Mouse (Mus musculus) cerebellum, postnatal 4 days (tissue): Measurements from ENCODE around the gene Eef2.
A peak's percentile ranks its signal among the peaks of the same experiment; 100 is the strongest.
"Not testable (repeated sequence)": the region's sequence is repeated elsewhere in the genome, so short reads cannot be mapped to it uniquely, and the experiment has no call there.

Experiments
- DNase-seq, 2 experiments: peaks; one replicate each; pipeline ENCODE4 v3.0.0; 2022; ENCODE audit warnings: low spot score in 2 of 2, mixed read lengths in 1 of 2

Eef2 gene

DNA sequence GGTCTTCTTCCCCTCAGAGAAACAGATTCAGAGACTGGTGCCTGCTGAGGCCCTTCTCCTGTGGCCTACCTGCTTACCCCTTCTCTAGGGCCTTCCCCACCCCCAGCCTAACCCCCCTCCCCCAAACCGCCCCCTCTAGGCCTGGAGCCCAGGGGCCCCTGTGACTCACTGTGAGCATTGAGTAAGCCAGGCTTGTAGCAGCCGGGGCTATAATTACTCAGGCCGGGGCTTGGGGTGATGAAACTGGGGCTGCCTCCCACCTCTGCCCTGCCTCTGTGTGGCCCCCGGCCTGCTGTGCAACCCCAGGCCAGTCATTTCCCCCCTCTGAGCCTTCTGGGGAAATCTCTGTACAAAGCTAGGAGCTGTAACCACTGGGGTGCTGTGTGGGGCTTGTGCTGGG lies 30.1 kb upstream of the Eef2 start:
- DNase-seq, result no peak

GRCm38 (mm10) chr10:81151261-81151660 lies 25.2 kb upstream of the Eef2 start:
- no peak for DNase-seq

GRCm38 (mm10) chr10:81152609-81153008 lies 23.8 kb upstream of the Eef2 start:
- DNase-seq, result no peak

GRCm38 (mm10) chr10:81154313-81154712 lies 22.1 kb upstream of the Eef2 start:
- no peak for DNase-seq

GRCm38 (mm10) chr10:81154736-81155135 lies 21.7 kb upstream of the Eef2 start:
- DNase-seq, result no peak

- DNase-seq, result no peak
These were observed 14.7 kb upstream of the Eef2 start for GRCm38 (mm10) chr10:81161602-81162317.

DNA sequence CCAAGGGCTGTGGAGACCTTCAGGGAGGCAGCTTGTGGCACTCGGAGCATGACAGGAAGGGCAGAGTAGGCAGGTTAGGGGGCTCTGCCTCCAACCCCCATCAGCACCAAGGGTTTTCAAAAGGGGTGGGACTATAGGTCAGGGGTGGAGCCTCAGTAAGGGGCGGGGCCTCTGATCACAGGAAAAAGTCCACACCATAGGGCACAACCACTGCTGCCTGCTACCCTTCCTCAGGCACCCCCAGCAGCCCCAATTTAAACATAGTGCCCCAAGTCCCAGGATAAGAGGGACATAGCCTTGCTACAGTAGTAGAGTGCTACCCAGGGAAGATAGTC lies 14.1 kb upstream of the Eef2 start:
- DNase-seq, result no peak

DNA sequence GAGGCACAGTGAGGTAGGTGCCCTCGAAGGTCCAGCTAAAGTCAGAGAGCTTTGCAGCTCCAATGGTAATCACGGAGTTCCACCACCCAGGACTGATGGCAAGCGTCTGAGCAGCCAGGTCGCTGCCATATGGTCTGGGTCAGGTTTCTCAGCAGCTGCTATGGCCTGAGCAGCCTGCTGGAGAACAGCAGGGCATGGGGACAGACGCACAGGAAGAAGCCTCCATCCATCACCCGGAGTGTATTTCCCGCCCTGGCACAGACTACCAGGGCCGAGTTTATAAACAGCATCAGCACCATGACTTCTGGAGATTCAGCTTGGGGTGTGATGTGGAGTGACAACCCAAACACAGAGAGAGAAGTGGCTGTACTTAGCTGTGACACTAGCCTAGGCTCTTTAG lies 11.3 kb upstream of the Eef2 start:
- DNase-seq, result no peak

- DNase-seq, result peak; percentile 99 to 100
These were observed 9.0 kb upstream of the Eef2 start, which contains the start of gene Pias4 for GRCm38 (mm10) chr10:81167200-81168086. Pias4 (minus strand) TSS chr10:81167923.

GRCm38 (mm10) chr10:81168087-81168431 lies 8.4 kb upstream of the Eef2 start:
- no peak for DNase-seq

GRCm38 (mm10) chr10:81168521-81169244 lies 7.7 kb upstream of the Eef2 start:
- DNase-seq, result peak; percentile 63 to 70

GRCm38 (mm10) chr10:81169411-81169900 lies 7.0 kb upstream of the Eef2 start:
- DNase-seq, result not testable (repeated sequence)

GRCm38 (mm10) chr10:81173132-81173531 lies 3.3 kb upstream of the Eef2 start:
- DNase-seq, result peak; percentile 67 to 85

DNA sequence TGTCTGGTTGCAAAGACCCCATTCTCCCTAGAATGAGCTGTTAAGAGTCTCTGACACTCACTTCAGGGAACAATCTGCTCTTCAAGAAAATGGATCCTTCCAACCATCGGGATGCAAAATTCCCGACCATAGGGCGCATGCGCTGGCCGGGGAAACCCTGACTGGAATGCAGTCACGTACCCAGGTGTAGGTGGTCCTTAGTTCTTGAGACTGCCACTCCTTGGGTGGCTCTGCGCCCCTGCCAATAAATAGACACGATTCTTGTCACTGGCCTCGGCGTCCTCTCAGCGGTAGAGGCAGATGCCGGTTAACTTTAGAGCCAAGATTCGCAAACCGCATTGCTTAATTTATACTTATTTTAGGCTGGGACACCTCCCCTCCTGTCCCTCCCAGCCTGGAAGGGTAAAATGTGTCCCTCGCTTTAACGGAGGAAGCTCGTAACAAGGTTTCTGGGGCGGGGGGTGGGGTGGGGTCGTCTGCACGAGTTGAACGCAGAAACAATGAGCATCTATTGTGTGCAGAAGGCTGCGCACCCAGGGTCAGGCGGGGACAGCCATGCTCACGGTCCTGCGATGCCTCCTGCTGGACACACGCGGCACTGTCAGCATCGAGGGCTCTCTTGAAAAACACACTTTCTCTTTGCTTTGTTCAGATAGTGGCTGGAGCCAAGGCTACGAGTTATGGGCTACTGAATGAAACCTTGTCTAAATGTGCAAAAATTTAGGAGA lies 1.6 kb upstream of the Eef2 start:
- DNase-seq, result peak; percentile 82 to 95

DNA sequence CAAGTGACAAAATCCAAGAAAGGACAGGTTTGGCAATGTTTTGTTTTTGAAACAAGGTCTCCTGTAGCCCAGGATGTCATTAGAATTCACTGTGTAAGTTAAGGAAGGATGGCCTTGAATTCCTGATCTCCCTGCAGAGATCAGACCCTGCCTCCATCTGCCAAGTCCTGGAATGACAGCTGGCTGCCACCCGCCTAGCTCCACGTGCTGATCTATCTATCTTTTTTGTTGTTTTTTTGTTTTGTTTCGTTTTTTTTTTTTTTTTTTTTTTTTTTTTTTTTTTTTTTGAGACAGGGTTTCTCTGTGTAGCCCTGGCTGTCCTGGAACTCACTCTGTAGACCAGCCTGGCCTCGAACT lies 1.1 kb upstream of the Eef2 start:
- DNase-seq, result not testable (repeated sequence)

DNA sequence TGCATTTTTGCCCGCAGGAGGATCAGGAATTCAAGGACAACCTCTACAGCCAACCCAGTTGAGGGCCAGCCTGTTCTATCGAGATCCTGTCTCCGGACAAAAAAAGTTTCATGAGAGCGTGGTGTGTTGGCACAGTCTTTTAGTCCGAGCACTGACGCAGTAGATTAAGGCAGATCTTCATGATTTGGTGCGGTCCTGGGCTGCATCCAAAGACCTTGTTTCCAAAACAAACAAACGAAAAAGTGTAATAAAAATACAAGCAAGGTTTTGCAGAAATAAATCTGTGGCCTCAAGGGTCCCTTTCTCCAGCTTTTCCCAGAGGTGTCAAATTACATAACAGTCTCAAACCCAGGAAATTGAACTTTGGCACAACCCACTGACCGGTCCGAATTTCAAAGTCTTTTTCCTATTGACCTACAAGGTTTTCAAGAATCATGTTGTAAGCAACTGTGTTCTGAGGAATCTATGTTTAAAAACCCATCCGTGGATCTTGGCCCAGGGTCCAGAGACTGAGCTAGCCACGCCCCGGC lies 430 bp upstream of the Eef2 start:
- no peak for DNase-seq

GRCm38 (mm10) chr10:81177491-81177925 lies 1.1 kb downstream of the Eef2 start:
- no peak for DNase-seq

DNA sequence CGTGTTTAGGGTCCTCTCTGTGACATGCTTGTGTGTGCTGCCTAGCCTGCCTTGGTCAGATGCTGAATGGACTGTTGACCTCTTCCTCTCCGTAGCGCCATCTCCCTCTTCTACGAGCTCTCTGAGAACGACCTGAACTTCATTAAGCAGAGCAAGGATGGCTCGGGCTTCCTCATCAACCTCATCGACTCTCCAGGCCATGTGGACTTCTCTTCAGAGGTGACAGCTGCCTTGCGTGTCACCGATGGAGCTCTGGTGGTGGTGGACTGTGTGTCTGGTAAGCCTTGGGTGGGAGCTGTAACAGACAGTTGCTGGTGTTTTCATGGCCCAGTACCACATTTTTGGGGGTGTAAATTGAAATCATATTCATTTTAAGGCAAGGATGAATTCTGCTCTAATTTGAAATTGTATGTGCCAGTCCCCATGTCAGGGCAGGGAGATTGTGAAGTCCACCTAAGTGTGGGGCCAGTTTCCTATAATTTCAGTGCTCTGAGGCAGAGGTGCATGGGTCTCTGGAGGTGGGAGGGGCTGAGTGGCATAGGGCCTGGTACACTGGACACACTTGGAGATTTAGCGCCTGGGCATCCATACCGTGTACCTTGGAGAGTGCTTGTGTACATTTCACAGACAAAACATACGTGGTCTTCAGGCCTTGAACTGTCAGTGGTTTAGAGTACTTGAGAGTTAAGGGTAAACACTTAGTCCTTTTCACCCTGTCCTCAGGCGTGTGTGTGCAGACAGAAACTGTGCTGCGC lies 1.7 kb downstream of the Eef2 start:
- peak; percentile 46 to 65 for DNase-seq

GRCm38 (mm10) chr10:81178927-81179326 lies 2.5 kb downstream of the Eef2 start:
- DNase-seq, result no peak
